Mouse (Mus musculus): ENCODE results near the gene Rras.
A peak's percentile ranks its signal among the peaks of the same experiment; 100 is the strongest.

The Rras gene

GRCm38 (mm10) chr7:45025601-45026220 lies 8.0 kb downstream of the Rras start:
- DNase-seq (ENCODE audit: low spot score in 2 of 2) = no peak

- DNase-seq (ENCODE audit: low spot score in 2 of 2) = no peak
Observed at GRCm38 (mm10) chr7:45026256-45026655, 8.5 kb downstream of the Rras start.

GRCm38 (mm10) chr7:45027761-45028160 lies 10.0 kb downstream of the Rras start:
- no peak for DNase-seq (ENCODE audit: low spot score in 2 of 2)

GRCm38 (mm10) chr7:45028351-45028750 lies 10.6 kb downstream of the Rras start:
- DNase-seq (ENCODE audit: low spot score in 2 of 2) = no peak

GRCm38 (mm10) chr7:45029995-45030394 lies 12.2 kb downstream of the Rras start:
- DNase-seq (ENCODE audit: low spot score in 2 of 2) = no peak

- no peak for DNase-seq (ENCODE audit: low spot score in 2 of 2)
Observed at GRCm38 (mm10) chr7:45030857-45031256, 13.1 kb downstream of the Rras start.

- no peak for DNase-seq (ENCODE audit: low spot score in 2 of 2)
Observed at GRCm38 (mm10) chr7:45033722-45034359, 16.1 kb downstream of the Rras start.

GRCm38 (mm10) chr7:45035631-45036030 lies 17.9 kb downstream of the Rras start:
- no peak for DNase-seq (ENCODE audit: low spot score in 2 of 2)

- no peak for DNase-seq (ENCODE audit: low spot score in 2 of 2)
Observed at GRCm38 (mm10) chr7:45036702-45037101, 18.9 kb downstream of the Rras start.

- no peak for DNase-seq (ENCODE audit: low spot score in 2 of 2)
Observed at GRCm38 (mm10) chr7:45037720-45038361, 20.1 kb downstream of the Rras start.

GRCm38 (mm10) chr7:45038411-45038810 lies 20.6 kb downstream of the Rras start:
- no peak for DNase-seq (ENCODE audit: low spot score in 2 of 2)

- no peak for DNase-seq (ENCODE audit: low spot score in 2 of 2)
Observed at GRCm38 (mm10) chr7:45040851-45041250, 23.1 kb downstream of the Rras start.

- no peak for DNase-seq (ENCODE audit: low spot score in 2 of 2)
Observed at GRCm38 (mm10) chr7:45043307-45043706, 25.5 kb downstream of the Rras start.

GRCm38 (mm10) chr7:45045741-45046140 lies 28.0 kb downstream of the Rras start:
- no peak for DNase-seq (ENCODE audit: low spot score in 2 of 2)

- DNase-seq (ENCODE audit: low spot score in 2 of 2) = no peak
Observed at GRCm38 (mm10) chr7:45046853-45047350, 29.1 kb downstream of the Rras start.

- DNase-seq (ENCODE audit: low spot score in 2 of 2) = no peak
Observed at GRCm38 (mm10) chr7:45047491-45047890, 29.7 kb downstream of the Rras start.

- DNase-seq (ENCODE audit: low spot score in 2 of 2) = no peak
Observed at GRCm38 (mm10) chr7:45048001-45048890, 30.5 kb downstream of the Rras start.

GRCm38 (mm10) chr7:45048923-45049657 lies 31.3 kb downstream of the Rras start:
- DNase-seq (ENCODE audit: low spot score in 2 of 2) = no peak

GRCm38 (mm10) chr7:45050945-45051600 lies 33.3 kb downstream of the Rras start:
- DNase-seq (ENCODE audit: low spot score in 2 of 2) = peak; percentile 69 to 77

GRCm38 (mm10) chr7:45051601-45051974 lies 33.8 kb downstream of the Rras start:
- DNase-seq (ENCODE audit: low spot score in 2 of 2) = no peak
